Mouse (Mus musculus): Measurements from ENCODE around the gene Dcst1. TPM values are rescaled to one million over a fixed set of nuclear protein-coding genes. Genes with fewer than 3 reads are reported as not detected.

Gene Dcst1
- polyA plus RNA-seq, 1 experiment from 2014 or later, result 0.21 TPM

DNA sequence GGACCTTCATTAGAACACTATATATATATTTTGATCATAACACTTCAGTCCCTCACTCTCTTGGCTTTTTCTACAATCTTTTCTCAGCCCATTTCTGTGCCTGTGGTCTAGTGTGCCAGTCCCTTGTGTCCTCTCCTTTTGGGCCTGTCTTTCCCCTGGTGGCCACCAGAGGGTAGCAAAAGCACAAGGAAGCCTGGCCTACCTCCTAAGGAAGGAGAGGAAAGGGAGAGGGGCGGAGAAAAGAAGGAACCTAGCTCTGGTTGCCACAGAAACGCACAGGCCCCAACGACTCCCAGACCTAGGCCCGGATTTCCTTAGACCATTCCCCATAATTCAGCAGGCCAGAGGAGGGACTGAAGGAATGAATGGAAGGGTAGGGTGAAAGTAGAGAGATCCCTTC, 48.2 kb downstream of the Dcst1 start:
- peaks cover 51% of the 10 kb centered on the region for H3K27me3 ChIP-seq (ENCODE audit: control insufficient read depth, insufficient read depth, low read length)
- no peak overlapping the region for H3K4me3 ChIP-seq (ENCODE audit: low read length)
- no peaks in the 10 kb centered on the region for H3K9me3 ChIP-seq (replicated peaks; ENCODE audit: control insufficient read depth, low read length)
- 8% methylated on average over 4 of the region's 4 CpGs for WGBS
- no peaks in the 10 kb centered on the region for H3K36me3 ChIP-seq (ENCODE audit: control insufficient read depth, insufficient read depth)
- peak overlapping the region; percentile 75; the same call in 1 of the 2 replicates for H3K4me2 ChIP-seq (ENCODE audit: low read depth, low read length)
- ATAC-seq (replicated peaks; ENCODE audit: extremely low read depth, insufficient read depth, low FRiP score), result peak; percentile 29
- no peak overlapping the region for H3K27ac ChIP-seq (ENCODE audit: low read length)
- peaks cover 51% of the 10 kb centered on the region for H3K4me1 ChIP-seq (ENCODE audit: control insufficient read depth, insufficient read depth, low read length)
- 0 out of 2 replicates have a peak overlapping the region, but pooled peaks have one; percentile 3 for H3K9ac ChIP-seq (ENCODE audit: low read length)

DNA sequence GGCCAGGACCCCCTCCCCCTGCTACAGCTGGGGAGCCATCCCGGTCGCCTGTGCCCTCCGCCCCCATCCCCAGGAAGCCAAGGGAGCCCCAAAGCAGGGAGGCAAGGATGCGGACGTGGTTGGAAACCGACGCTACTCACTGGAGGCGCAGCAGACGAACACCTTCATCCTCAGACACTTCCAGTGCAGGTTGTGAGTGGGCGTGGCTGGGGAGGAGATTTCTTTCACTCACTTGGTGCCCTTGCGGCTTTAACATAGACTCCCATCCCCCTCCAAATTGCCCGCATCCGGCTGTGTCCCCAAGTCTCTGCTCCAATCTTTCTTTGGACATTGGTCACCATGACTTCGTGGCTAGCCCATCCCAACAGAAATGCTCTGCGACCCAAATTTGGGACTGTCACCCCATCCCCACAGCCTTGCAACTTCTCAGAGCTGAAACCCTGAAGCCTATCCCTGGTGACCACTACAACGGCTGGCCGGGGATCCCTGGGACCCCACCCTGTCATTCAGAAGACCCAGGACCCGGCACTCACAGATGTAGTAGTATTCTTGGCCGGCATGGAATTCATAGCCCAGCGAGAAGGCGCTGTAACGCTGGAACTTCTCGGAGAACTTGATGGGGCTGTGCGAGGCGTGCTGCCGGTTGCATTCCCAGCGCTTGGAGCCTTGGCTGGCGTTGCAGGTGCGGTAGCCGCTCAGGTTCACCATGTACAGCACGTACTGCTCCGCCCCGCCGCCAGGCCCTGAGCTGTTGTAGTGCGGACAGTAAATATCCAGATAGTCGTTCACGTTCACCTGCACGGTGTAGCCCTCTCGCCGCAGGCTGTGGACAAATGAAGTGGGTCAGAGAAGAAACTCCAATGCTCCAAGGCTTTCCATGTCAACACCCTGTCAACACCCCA, 48.9 kb downstream of the Dcst1 start:
- Histone ChIP-seq H3K27me3 (ENCODE audit: control insufficient read depth, insufficient read depth, low read length) (peaks cover 45% of the 10 kb centered on the region), H3K9me3 (replicated peaks; ENCODE audit: control insufficient read depth, low read length) (no peaks in the 10 kb centered on the region), H3K36me3 (ENCODE audit: control insufficient read depth, insufficient read depth) (no peaks in the 10 kb centered on the region), H3K9ac (ENCODE audit: low read length) (peak overlapping the region; percentile 50), H3K4me2 (ENCODE audit: low read depth, low read length) (peak overlapping the region; percentile 75), H3K27ac (ENCODE audit: low read length) (no peak overlapping the region), H3K4me1 (ENCODE audit: control insufficient read depth, insufficient read depth, low read length) (peaks cover 45% of the 10 kb centered on the region), H3K4me3 (ENCODE audit: low read length) (peak overlapping the region; percentile 49)
- ATAC-seq (replicated peaks; ENCODE audit: extremely low read depth, insufficient read depth, low FRiP score), result no peak
- WGBS, result 15% methylated on average over 39 of the region's 40 CpGs

DNA sequence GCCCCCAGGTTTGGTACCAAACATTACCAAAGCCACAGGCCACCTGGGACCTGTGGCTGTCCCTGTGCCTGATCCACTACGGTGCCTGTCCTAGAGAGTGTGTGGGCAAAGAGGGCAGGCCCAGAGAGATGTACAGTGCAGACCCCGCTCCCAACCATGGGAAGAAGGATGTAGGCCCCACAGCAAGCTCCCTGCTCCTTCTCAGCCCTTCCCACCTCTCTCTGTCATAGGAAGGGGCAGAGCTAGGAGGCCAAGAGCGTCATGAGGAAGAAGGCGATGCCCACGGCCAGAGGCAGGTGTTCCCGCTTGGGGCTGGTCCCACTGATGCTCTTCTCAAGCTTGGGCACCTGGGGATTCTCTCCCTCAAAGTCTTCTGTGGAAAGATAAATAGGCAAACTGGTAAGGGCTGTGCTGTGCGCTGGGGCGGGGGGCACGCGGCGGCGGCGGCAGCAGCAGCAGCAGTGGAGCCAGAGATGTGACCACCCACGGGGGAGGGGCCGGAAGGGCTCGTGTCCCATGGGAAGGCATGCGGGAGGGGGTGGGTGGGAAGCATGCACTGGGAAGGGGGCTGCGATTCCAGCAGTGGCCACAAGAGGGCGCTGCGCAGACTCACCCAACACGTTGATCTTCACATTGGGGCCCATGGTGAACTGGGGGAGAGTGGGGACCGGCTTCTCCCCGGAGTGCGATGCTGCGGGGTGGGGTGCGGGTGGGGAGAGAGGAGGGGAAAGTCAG, 49.7 kb downstream of the Dcst1 start:
- H3K9ac ChIP-seq (ENCODE audit: low read length), result peak overlapping the region; percentile 61
- H3K4me1 ChIP-seq (ENCODE audit: control insufficient read depth, insufficient read depth, low read length), result peaks cover 36% of the 10 kb centered on the region
- H3K36me3 ChIP-seq (ENCODE audit: control insufficient read depth, insufficient read depth), result no peaks in the 10 kb centered on the region
- peak overlapping the region; percentile 49 for H3K4me3 ChIP-seq (ENCODE audit: low read length)
- peaks cover 37% of the 10 kb centered on the region for H3K27me3 ChIP-seq (ENCODE audit: control insufficient read depth, insufficient read depth, low read length)
- 12% methylated on average over 17 of the region's 26 CpGs for WGBS
- no peak overlapping the region for H3K27ac ChIP-seq (ENCODE audit: low read length)
- no peaks in the 10 kb centered on the region for H3K9me3 ChIP-seq (replicated peaks; ENCODE audit: control insufficient read depth, low read length)
- H3K4me2 ChIP-seq (ENCODE audit: low read depth, low read length), result peak overlapping the region; percentile 75
- peak; percentile 43 for ATAC-seq (replicated peaks; ENCODE audit: extremely low read depth, insufficient read depth, low FRiP score)

DNA sequence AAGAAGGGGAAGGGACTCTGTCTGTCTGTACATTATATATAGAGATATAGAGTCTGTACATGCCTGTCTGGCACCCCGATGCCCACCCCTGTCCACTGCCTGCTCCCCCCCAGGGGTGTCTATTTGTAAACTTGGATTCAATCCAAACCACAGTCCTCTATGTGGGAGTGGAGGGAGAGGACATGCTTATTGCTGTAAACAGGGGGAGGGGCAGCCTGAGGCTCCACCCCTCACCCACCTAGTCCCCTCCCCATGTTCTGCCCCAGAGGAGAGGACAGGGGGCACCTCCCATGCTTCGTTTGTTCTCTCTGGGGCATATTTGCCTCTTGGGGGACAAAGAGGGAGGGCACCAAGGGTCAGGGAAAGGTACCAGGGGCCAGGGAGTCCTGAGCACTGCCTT, 50.3 kb downstream of the Dcst1 start:
- Histone ChIP-seq H3K4me2 (ENCODE audit: low read depth, low read length) (peak overlapping the region; percentile 75), H3K9me3 (replicated peaks; ENCODE audit: control insufficient read depth, low read length) (no peaks in the 10 kb centered on the region), H3K4me1 (ENCODE audit: control insufficient read depth, insufficient read depth, low read length) (peaks cover 32% of the 10 kb centered on the region), H3K4me3 (ENCODE audit: low read length) (peak overlapping the region; percentile 49; the same call in 1 of the 2 replicates), H3K27ac (ENCODE audit: low read length) (no peak overlapping the region), H3K36me3 (ENCODE audit: control insufficient read depth, insufficient read depth) (no peaks in the 10 kb centered on the region), H3K9ac (ENCODE audit: low read length) (peak overlapping the region; percentile 61), H3K27me3 (ENCODE audit: control insufficient read depth, insufficient read depth, low read length) (peaks cover 31% of the 10 kb centered on the region)
- ATAC-seq (replicated peaks; ENCODE audit: extremely low read depth, insufficient read depth, low FRiP score), result 0 out of 2 replicates have a peak, but pooled peaks have one; percentile 12
- WGBS, result 30% methylated on average over 2 of the region's 2 CpGs

DNA sequence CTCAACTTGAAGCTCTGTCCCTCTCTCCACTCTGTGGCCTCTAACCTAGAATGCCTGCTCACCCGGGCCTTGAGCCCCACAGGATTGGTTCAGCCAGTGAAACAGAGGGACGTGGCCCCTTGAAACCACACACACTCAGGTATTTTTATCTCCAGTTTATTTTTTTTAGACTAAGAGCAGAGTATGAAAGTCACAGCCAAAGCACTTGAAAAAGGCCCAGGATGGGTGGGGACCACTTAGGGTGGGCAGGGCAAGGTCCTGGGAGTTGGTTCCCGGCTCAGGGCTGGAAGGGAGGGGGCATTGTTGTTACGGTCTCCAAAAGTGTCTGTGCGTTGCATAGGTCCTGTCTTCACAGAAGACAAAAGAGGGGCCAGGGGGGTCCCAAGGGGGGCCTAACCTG, 50.7 kb downstream of the Dcst1 start:
- Histone ChIP-seq H3K4me1 (ENCODE audit: control insufficient read depth, insufficient read depth, low read length) (peaks cover 27% of the 10 kb centered on the region), H3K4me2 (ENCODE audit: low read depth, low read length) (no peak overlapping the region), H3K27me3 (ENCODE audit: control insufficient read depth, insufficient read depth, low read length) (peaks cover 27% of the 10 kb centered on the region), H3K9me3 (replicated peaks; ENCODE audit: control insufficient read depth, low read length) (no peaks in the 10 kb centered on the region), H3K36me3 (ENCODE audit: control insufficient read depth, insufficient read depth) (no peaks in the 10 kb centered on the region), H3K4me3 (ENCODE audit: low read length) (no peak overlapping the region), H3K27ac (ENCODE audit: low read length) (no peak overlapping the region), H3K9ac (ENCODE audit: low read length) (no peak overlapping the region)
- 51% methylated on average over 5 of the region's 5 CpGs for WGBS
- no peak for ATAC-seq (replicated peaks; ENCODE audit: extremely low read depth, insufficient read depth, low FRiP score)

DNA sequence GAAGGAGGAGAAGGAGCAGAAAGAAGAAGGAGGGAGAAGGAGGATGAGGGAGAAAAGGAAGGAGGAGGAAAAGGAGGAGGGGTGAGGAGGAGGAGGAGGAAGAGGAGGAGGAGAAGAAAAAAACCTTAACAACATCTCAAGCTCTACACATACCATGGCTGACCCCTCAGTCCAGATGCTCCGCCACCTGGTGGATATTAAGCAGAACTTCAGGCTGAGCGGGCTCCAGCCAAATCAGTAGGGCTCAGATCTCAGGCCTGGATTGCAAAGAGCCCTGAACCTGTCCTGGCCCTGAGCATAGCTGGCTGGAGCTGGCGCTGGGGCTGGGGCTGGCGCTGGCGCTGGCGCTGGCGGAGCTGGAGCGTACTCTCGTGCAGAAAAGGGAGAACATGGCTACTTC, 57.0 kb downstream of the Dcst1 start:
- no peak overlapping the region for H3K27ac ChIP-seq (ENCODE audit: low read length)
- no peak overlapping the region for H3K4me2 ChIP-seq (ENCODE audit: low read depth, low read length)
- no peaks in the 10 kb centered on the region for H3K4me1 ChIP-seq (ENCODE audit: control insufficient read depth, insufficient read depth, low read length)
- H3K9me3 ChIP-seq (replicated peaks; ENCODE audit: control insufficient read depth, low read length), result no peaks in the 10 kb centered on the region
- peak; percentile 59; the same call in 1 of the 2 replicates for ATAC-seq (replicated peaks; ENCODE audit: extremely low read depth, insufficient read depth, low FRiP score)
- H3K4me3 ChIP-seq (ENCODE audit: low read length), result no peak overlapping the region
- H3K36me3 ChIP-seq (ENCODE audit: control insufficient read depth, insufficient read depth), result no peaks in the 10 kb centered on the region
- 2% methylated on average over 9 of the region's 9 CpGs for WGBS
- 0 out of 2 replicates have a peak overlapping the region, but pooled peaks have one; percentile 29 for H3K9ac ChIP-seq (ENCODE audit: low read length)
- H3K27me3 ChIP-seq (ENCODE audit: control insufficient read depth, insufficient read depth, low read length), result no peaks in the 10 kb centered on the region

DNA sequence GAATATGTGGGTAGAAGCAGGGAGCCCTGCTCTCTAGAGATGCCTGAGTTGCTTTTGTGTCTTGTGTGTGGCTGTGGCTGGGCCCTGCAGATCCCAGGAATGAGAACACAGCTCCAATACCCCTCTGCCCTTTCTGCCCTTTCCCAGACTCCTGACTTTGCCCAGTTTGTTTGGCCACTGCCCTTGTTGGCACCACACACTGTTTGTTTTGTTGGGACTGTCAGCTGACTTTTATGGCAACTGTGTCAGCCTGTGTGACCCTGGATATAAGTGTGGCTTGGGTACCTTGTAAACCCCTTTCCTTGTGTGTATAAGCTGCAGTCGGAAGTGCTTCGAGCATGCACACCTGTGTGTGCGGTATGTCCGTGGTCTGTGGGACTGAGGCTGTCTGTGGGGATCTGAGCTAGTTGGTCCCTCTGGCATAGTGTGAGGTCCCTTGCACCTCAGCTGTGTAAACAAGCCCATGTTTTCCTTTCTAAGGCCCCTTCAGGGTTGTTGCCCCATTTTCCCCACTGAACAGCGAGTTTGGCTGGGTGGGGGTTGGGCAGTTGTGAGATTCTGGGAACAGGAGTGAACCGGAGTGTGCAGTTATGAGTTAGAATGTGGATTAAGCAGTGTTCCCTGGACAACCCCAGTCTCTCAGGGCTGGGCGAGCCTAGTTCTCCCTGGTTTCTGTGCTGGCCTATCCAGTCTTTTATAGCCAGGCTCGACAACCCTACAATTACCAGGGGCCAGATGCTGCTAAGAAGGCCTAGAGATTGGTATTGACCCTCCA, 59.3 kb downstream of the Dcst1 start:
- H3K27ac ChIP-seq (ENCODE audit: low read length), result no peak overlapping the region
- H3K27me3 ChIP-seq (ENCODE audit: control insufficient read depth, insufficient read depth, low read length), result no peaks in the 10 kb centered on the region
- H3K4me1 ChIP-seq (ENCODE audit: control insufficient read depth, insufficient read depth, low read length), result no peaks in the 10 kb centered on the region
- no peaks in the 10 kb centered on the region for H3K36me3 ChIP-seq (ENCODE audit: control insufficient read depth, insufficient read depth)
- no peak overlapping the region for H3K4me2 ChIP-seq (ENCODE audit: low read depth, low read length)
- H3K4me3 ChIP-seq (ENCODE audit: low read length), result no peak overlapping the region
- H3K9ac ChIP-seq (ENCODE audit: low read length), result no peak overlapping the region
- WGBS, result 65% methylated on average over 8 of the region's 8 CpGs
- H3K9me3 ChIP-seq (replicated peaks; ENCODE audit: control insufficient read depth, low read length), result no peaks in the 10 kb centered on the region
- ATAC-seq (replicated peaks; ENCODE audit: extremely low read depth, insufficient read depth, low FRiP score), result peak; percentile 18; the same call in 1 of the 2 replicates

DNA sequence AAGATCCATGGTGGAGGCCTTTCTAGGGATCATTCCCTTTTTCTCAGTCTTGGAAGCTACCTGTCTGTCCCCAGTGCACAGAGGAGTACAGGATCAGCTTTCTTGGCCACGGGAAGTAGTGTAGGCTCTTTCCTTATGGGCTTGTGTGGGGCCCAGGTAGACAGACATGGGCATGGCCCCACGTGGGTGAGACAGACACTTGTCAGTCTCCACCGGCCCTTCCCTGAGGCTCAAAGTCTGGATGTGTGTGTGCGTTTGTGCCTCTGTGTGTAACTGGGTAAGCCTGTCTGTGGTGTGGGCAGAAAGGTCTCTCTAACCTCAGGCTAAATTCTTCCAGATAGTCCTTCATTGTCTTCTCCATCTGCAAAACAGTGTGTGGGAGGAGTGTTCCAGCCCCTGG, 59.9 kb downstream of the Dcst1 start:
- Histone ChIP-seq H3K27ac (ENCODE audit: low read length) (no peak overlapping the region), H3K4me3 (ENCODE audit: low read length) (no peak overlapping the region), H3K9ac (ENCODE audit: low read length) (no peak overlapping the region), H3K4me1 (ENCODE audit: control insufficient read depth, insufficient read depth, low read length) (peaks cover under 1% of the 10 kb centered on the region; the same call in 1 of the 2 replicates), H3K9me3 (replicated peaks; ENCODE audit: control insufficient read depth, low read length) (no peaks in the 10 kb centered on the region), H3K36me3 (ENCODE audit: control insufficient read depth, insufficient read depth) (no peaks in the 10 kb centered on the region), H3K4me2 (ENCODE audit: low read depth, low read length) (no peak overlapping the region), H3K27me3 (ENCODE audit: control insufficient read depth, insufficient read depth, low read length) (no peaks in the 10 kb centered on the region)
- 73% methylated on average over 4 of the region's 4 CpGs for WGBS
- no peak for ATAC-seq (replicated peaks; ENCODE audit: extremely low read depth, insufficient read depth, low FRiP score)
